Mouse (Mus musculus) intestine, postnatal 0 days (tissue): Measurements from ENCODE around the gene Jam3. TPM values are rescaled to one million over a fixed set of nuclear protein-coding genes. Genes with fewer than 3 reads are reported as not detected.

Source experiments
- ATAC-seq: fragments of 200-750 bp; cut with Nextera tagmentation; 2 replicates; pipeline ENCODE4 v1.8.0; 2017; ENCODE audit warnings: mild to moderate bottlenecking, moderate TSS enrichment, moderate library complexity
- H3K27ac ChIP-seq: fragments of 300-500 bp; sonication (generic); 2 replicates; pipeline ENCODE4 v1.5.1; 2014; ENCODE audit warnings: mild to moderate bottlenecking, low read depth, low read length, moderate library complexity
- H3K27me3 ChIP-seq: fragments of 300-500 bp; sonication (generic); replicated peaks from 2 replicates; pipeline ENCODE4 v1.6.1; 2014; ENCODE audit warnings: low read length, mixed read lengths; ENCODE audit not compliant: control insufficient read depth, insufficient read depth
- H3K36me3 ChIP-seq: fragments of 300-500 bp; sonication (generic); 2 replicates; pipeline ENCODE4 v1.6.1; 2014; ENCODE audit warnings: mild to moderate bottlenecking, moderate library complexity; ENCODE audit not compliant: control insufficient read depth, insufficient read depth
- H3K4me1 ChIP-seq: fragments of 300-500 bp; sonication (generic); replicated peaks from 2 replicates; pipeline ENCODE4 v1.6.1; 2014; ENCODE audit warnings: antibody characterized with exemption, low read length, mixed read lengths; ENCODE audit not compliant: control insufficient read depth, insufficient read depth
- H3K4me2 ChIP-seq: fragments of 300-500 bp; sonication (generic); replicated peaks from 2 replicates; pipeline ENCODE4 v1.6.1; 2014; ENCODE audit warnings: low read depth, mild to moderate bottlenecking, moderate library complexity
- H3K4me3 ChIP-seq: fragments of 300-500 bp; sonication (generic); 2 replicates; pipeline ENCODE4 v1.5.1; 2014; ENCODE audit warnings: low read depth, low read length
- H3K9ac ChIP-seq: fragments of 300-500 bp; sonication (generic); 2 replicates; pipeline ENCODE4 v1.6.1; 2014; ENCODE audit warnings: mild to moderate bottlenecking, low read depth, low read length
- H3K9me3 ChIP-seq: fragments of 300-500 bp; sonication (generic); 2 replicates; pipeline ENCODE4 v1.6.1; 2016; ENCODE audit warnings: mixed run types; ENCODE audit not compliant: control insufficient read depth
- CTCF ChIP-seq: sonication (generic); IDR thresholded peaks from 2 replicates; pipeline ENCODE4 v1.5.1; 2016; ENCODE audit warnings: low read depth, mild to moderate bottlenecking, control low read depth, antibody characterized with exemption, moderate library complexity
- WGBS: fragments of 180-500 bp; shearing (Covaris S2); extraction: QIAGEN DNeasy Blood & Tissue Kit; methylation state at CpG from one replicate; pipeline ENCODE4 v1.1.7; 2014; 5-methylcytosine and 5-hydroxymethylcytosine counted together
- polyA plus RNA-seq: library from polyadenylated mRNA; unstranded; fragments of >200 nt; fragmentation: Nextera tagmentation; extraction: Ambion mirVana; gene quantifications from 2 replicates; pipeline ENCODE4 v1.2.1, GENCODE M21; 2015

Jam3 gene
- polyA plus RNA-seq, 1 experiment from 2014 or later: 17.8 TPM

- no peak overlapping the region for H3K4me3 ChIP-seq
- H3K4me2 ChIP-seq: no peak overlapping the region
- no peaks in the 10 kb centered on the region for H3K36me3 ChIP-seq
- WGBS: 62% methylated on average over 5 of the region's 5 CpGs
- no peaks in the 10 kb centered on the region for H3K9me3 ChIP-seq
- H3K4me1 ChIP-seq: no peaks in the 10 kb centered on the region
- TF ChIP-seq CTCF: no peak
- H3K27me3 ChIP-seq: no peaks in the 10 kb centered on the region
- no peak for ATAC-seq
- no peak overlapping the region for H3K9ac ChIP-seq
- no peak overlapping the region for H3K27ac ChIP-seq
These were observed 44.5 kb downstream of the Jam3 start for GRCm38 (mm10) chr9:27110681-27111080.

GRCm38 (mm10) chr9:27109533-27110514 lies 45.4 kb downstream of the Jam3 start:
- H3K4me1 ChIP-seq: no peaks in the 10 kb centered on the region
- no peaks in the 10 kb centered on the region for H3K36me3 ChIP-seq
- H3K9me3 ChIP-seq: no peaks in the 10 kb centered on the region
- no peak for TF ChIP-seq CTCF
- H3K4me3 ChIP-seq: no peak overlapping the region
- H3K27ac ChIP-seq: no peak overlapping the region; the same call in 1 of the 2 replicates
- no peak overlapping the region for H3K9ac ChIP-seq
- WGBS: 68% methylated on average over 22 of the region's 22 CpGs
- H3K4me2 ChIP-seq: no peak overlapping the region
- H3K27me3 ChIP-seq: no peaks in the 10 kb centered on the region
- ATAC-seq: no peak

GRCm38 (mm10) chr9:27108451-27108850 lies 46.8 kb downstream of the Jam3 start:
- Histone ChIP-seq H3K4me3 (no peak overlapping the region), H3K27me3 (no peaks in the 10 kb centered on the region), H3K9ac (no peak overlapping the region), H3K4me1 (no peaks in the 10 kb centered on the region), H3K27ac (no peak overlapping the region), H3K9me3 (no peaks in the 10 kb centered on the region), H3K36me3 (no peaks in the 10 kb centered on the region), H3K4me2 (no peak overlapping the region)
- no peak for ATAC-seq
- 68% methylated on average over 4 of the region's 4 CpGs for WGBS
- TF ChIP-seq CTCF: no peak

- H3K9me3 ChIP-seq: no peaks in the 10 kb centered on the region
- no peak overlapping the region for H3K4me3 ChIP-seq
- TF ChIP-seq CTCF: peak; percentile 79
- 54% methylated on average over 1 of the region's 1 CpGs for WGBS
- no peak for ATAC-seq
- H3K27me3 ChIP-seq: no peaks in the 10 kb centered on the region
- 0 out of 2 replicates have a peak, but pooled peaks cover 2% of the 10 kb centered on the region for H3K36me3 ChIP-seq
- no peak overlapping the region for H3K9ac ChIP-seq
- H3K27ac ChIP-seq: no peak overlapping the region
- H3K4me2 ChIP-seq: no peak overlapping the region
- H3K4me1 ChIP-seq: no peaks in the 10 kb centered on the region
These were observed 49.1 kb downstream of the Jam3 start for GRCm38 (mm10) chr9:27106081-27106480.

- H3K9ac ChIP-seq: no peak overlapping the region
- H3K4me3 ChIP-seq: no peak overlapping the region
- peaks cover 24% of the 10 kb centered on the region for H3K36me3 ChIP-seq
- no peaks in the 10 kb centered on the region for H3K4me1 ChIP-seq
- no peaks in the 10 kb centered on the region for H3K27me3 ChIP-seq
- 86% methylated on average over 6 of the region's 6 CpGs for WGBS
- no peak overlapping the region for H3K27ac ChIP-seq
- no peak overlapping the region for H3K4me2 ChIP-seq
- no peak for TF ChIP-seq CTCF
- H3K9me3 ChIP-seq: no peaks in the 10 kb centered on the region
- no peak for ATAC-seq
These were observed 53.8 kb downstream of the Jam3 start for GRCm38 (mm10) chr9:27101466-27101865.

- no peak for TF ChIP-seq CTCF
These were observed 55.7 kb downstream of the Jam3 start for GRCm38 (mm10) chr9:27099474-27099873.

More at GRCm38 (mm10) chr9:27099474-27099873, 55.7 kb downstream of the Jam3 start:
- Histone ChIP-seq H3K27me3 (no peaks in the 10 kb centered on the region), H3K27ac (no peak overlapping the region), H3K4me1 (no peaks in the 10 kb centered on the region), H3K4me2 (no peak overlapping the region), H3K4me3 (no peak overlapping the region), H3K36me3 (peaks cover 40% of the 10 kb centered on the region), H3K9me3 (no peaks in the 10 kb centered on the region), H3K9ac (no peak overlapping the region)
- no peak for ATAC-seq
- WGBS: 88% methylated on average over 4 of the region's 4 CpGs
